Mouse (Mus musculus) thymus, postnatal 0 days (tissue): ENCODE measurements around the gene Olfr109. TPM values are rescaled to one million over a fixed set of nuclear protein-coding genes. Genes with fewer than 3 reads are reported as not detected.

Experiments used
- DNase-seq: peaks from one replicate; pipeline ENCODE4 v3.0.0-alpha.2; 2015; ENCODE audit warnings: low spot score
- polyA plus RNA-seq: library from polyadenylated mRNA; unstranded; fragments of >200 nt; fragmentation: Nextera tagmentation; extraction: Ambion mirVana; gene quantifications from 2 replicates; pipeline ENCODE4 v1.2.1, GENCODE M21; 2015

The Olfr109 gene
- polyA plus RNA-seq, result 0.03 TPM in 1 of 2 replicates, not detected in the other

DNA sequence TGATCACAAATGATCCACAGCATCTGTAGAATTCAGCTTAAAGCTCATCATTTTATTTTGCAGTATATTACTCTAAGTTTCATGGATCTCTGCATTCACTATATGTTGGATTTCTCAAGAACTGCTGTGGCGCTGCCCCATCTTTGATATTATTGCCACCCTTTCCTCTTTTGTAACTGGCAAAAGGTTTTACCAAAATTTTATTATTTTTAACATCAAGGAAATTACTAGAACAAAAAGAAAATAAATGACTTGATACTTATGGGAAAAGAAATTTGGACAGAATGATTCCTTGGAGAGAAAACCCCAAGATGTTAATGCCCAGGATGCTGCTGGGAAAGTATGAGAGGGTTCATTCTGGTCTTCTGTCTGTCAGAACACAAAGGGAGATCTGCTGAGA lies at the start of gene Olfr109:
TSS of gene Olfr109 (plus strand) at position 301 of the 400 bp plus-strand sequence.
- DNase-seq, result no peak

DNA sequence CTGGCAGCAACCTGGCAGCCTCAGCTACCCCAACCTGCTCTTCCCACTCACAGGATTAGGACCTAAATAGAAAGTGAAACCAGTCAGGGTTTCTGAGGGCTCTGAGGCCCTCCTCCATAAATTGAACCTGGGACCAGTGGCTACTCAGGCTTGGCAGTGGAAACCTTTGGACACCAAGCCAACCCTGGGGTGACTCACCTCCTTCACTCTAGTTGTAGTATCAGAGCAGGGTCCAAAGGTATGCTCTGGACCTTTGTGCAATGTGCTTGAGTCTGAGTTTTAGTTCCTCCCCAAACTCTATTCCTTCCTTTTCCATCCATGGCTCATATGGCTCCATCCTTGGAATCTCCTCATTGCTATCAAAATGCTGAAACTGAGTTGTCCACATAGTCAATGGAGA lies 45.3 kb upstream of the Olfr109 start:
- no peak for DNase-seq

GRCm38 (mm10) chr17:37445180-37445579 lies 13.5 kb upstream of the Olfr109 start, which contains the start of gene Olfr108:
Gene Olfr108, plus strand, starts transcription at chr17:37445480.
- no peak for DNase-seq

GRCm38 (mm10) chr17:37483452-37483851 lies 24.7 kb downstream of the Olfr109 start, which contains the start of gene H2-M2:
Gene H2-M2, minus strand, starts transcription at chr17:37483552.
- no peak for DNase-seq

DNA sequence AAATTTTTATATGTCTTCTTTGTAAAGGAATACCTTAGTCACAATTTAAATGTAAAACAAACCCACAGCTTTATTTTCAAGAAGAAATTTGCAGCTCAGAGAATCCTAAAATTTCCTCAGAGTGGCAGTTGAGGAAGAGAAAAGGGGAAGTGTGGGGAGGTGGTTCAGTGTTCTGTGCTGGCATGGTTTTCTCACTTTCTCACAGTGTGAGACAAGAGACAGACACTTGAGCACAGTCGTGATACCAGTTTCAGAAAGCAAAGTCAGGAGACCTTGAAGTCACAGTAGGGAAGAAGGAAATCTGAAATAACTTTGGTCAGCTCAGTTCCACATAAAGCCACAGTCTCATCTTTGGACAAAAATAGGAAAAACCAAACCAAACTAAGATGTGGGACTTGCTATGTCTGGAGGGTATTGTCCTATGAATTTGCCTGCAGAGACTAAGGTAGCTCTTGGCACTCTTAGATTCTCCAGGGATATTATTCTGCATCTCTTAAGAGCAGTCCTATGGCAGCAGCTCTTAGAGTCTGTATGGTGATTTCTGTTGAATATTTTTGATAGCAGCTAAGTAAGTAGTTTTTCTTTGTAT lies 33.3 kb downstream of the Olfr109 start, which contains the start of gene Olfr110:
TSS of gene Olfr110 (plus strand) at position 539 of the 589 bp plus-strand sequence.
- DNase-seq, result no peak

- DNase-seq, result no peak
Measured at GRCm38 (mm10) chr17:37507730-37508129, 49.0 kb downstream of the Olfr109 start, which contains the start of gene Olfr111. Gene Olfr111, plus strand, starts transcription at chr17:37508030.

Other genes starting within 250 kb of the Olfr109 start
- gene Olfr95, start 245.8 kb upstream of the Olfr109 start, polyA plus RNA-seq, result not detected in 2 replicates
- not detected in 2 replicates for gene Olfr96, start 238.8 kb upstream of the Olfr109 start, polyA plus RNA-seq
- not detected in 2 replicates for gene Olfr97, start 221.6 kb upstream of the Olfr109 start, polyA plus RNA-seq
- gene Olfr98, start 195.2 kb upstream of the Olfr109 start, polyA plus RNA-seq, result not detected in 2 replicates
- 21.7 TPM in 2 replicates for gene H2-M3, start 188.7 kb upstream of the Olfr109 start, polyA plus RNA-seq
- gene Olfr99, start 175.5 kb upstream of the Olfr109 start, polyA plus RNA-seq, result 0.14 and 0.30 TPM in 2 replicates
- gene Olfr101, start 154.6 kb upstream of the Olfr109 start, polyA plus RNA-seq, result not detected in 2 replicates
- gene Olfr102, start 141.9 kb upstream of the Olfr109 start, polyA plus RNA-seq, result not detected in 2 replicates
- not detected in 2 replicates for gene Olfr103, start 119.2 kb upstream of the Olfr109 start, polyA plus RNA-seq
- not detected in 2 replicates for gene Olfr104-ps, start 99.3 kb upstream of the Olfr109 start, polyA plus RNA-seq
- gene Olfr105-ps, start 79.9 kb upstream of the Olfr109 start, polyA plus RNA-seq, result 0.04 TPM in 1 of 2 replicates, not detected in the other
- gene Olfr106-ps, start 68.5 kb upstream of the Olfr109 start, polyA plus RNA-seq, result not detected in 2 replicates
- not detected in 2 replicates for gene Olfr107, start 59.7 kb upstream of the Olfr109 start, polyA plus RNA-seq
- gene Olfr108, start 13.4 kb upstream of the Olfr109 start, polyA plus RNA-seq, result not detected in 2 replicates
- gene H2-M2, start 24.6 kb downstream of the Olfr109 start, polyA plus RNA-seq, result 8.1 and 9.9 TPM in 2 replicates
- gene Olfr110, start 33.6 kb downstream of the Olfr109 start, polyA plus RNA-seq, result 0.29 and 0.30 TPM in 2 replicates
- 0.08 and 0.18 TPM in 2 replicates for gene Olfr111, start 49.1 kb downstream of the Olfr109 start, polyA plus RNA-seq
- gene Olfr112, start 110.5 kb downstream of the Olfr109 start, polyA plus RNA-seq, result not detected in 2 replicates
- gene Olfr113, start 118.7 kb downstream of the Olfr109 start, polyA plus RNA-seq, result not detected in 2 replicates
- gene Olfr114, start 133.8 kb downstream of the Olfr109 start, polyA plus RNA-seq, result not detected in 2 replicates
- gene Olfr115, start 168.2 kb downstream of the Olfr109 start, polyA plus RNA-seq, result not detected in 2 replicates
- not detected in 2 replicates for gene Olfr116, start 168.3 kb downstream of the Olfr109 start, polyA plus RNA-seq
- not detected in 2 replicates for gene Olfr117, start 204.9 kb downstream of the Olfr109 start, polyA plus RNA-seq
- not detected in 2 replicates for gene Olfr118, start 208.1 kb downstream of the Olfr109 start, polyA plus RNA-seq
- gene Olfr119, start 237.6 kb downstream of the Olfr109 start, polyA plus RNA-seq, result not detected in 2 replicates